Mouse (Mus musculus): ENCODE data around the gene Pigr.

The Pigr gene

DNA sequence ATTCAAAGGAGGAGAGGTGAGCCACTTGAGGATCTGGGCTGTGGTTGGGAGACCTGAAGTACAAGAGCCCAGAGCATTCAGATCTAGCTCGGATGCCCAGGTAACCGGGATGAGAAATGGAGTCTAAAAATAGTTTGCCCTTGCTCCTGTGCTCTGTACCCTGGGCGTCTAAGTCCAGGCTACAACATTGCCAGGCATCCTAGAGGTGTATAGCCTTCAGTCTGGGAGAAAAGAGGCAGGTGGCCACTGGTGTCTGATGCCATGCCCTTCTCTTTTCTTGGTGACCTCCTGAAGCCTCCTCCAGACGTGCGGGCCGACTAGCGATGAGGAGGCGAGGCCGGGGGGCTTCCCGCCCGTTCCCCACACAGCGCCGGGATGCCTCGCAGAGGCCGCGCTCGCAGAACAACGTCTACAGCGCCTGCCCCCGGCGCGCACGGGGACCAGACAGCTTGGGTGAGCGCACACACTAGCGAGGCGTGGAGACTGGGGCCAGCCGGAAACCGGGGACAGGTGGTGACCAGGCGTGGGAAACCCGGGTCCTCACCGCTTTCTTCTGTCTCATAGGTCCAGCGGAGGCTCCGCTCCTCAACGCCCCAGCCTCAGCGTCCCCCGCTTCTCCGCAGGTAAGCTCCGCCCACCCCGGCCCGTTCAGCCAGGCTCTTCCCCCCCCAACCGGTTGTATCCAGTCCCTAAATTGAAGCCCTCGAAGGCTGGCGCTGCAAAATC, 51.6 kb downstream of the Pigr start:
- DNase-seq (ENCODE audit: low read depth, low spot score): peak; percentile 33

DNA sequence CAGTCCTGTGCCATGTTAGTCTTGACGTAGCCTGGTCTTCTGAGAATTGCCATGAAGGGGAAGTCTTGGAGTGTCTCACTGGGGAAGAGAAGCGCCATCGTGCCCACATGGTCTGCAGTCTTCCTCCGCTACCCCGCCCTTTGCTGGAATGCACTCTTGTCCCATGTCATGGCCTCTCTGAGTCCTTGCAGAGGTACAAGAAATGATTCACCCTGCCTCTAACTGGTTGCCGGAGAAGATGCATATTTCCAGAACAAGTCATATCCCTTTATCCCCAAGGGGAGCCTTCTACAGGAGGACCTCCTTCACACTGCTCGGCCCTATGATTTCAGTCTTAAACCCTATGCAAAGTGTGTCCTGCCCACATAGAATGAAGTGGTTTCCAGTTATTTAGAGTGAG, 53.4 kb downstream of the Pigr start:
- DNase-seq (ENCODE audit: low read depth, low spot score): no peak

DNA sequence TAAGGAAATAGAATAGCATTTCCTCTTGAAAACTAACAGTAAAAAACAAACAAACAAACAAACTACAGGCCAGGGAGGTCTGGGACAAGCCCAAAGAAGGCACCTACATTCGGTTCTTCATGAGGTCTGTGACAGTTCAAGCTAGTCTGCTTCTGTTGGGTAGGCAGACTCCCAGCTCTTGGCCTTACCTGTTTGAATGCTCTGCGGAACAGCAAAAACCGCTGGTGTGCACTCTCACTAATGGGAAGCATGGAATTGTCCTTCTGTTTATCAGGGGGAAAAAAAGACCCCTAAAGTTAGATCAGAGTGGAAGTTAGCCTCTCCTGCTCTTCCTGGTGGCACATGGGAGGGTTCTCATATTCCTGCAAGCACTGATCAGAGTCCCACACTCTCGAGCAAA, 56.7 kb downstream of the Pigr start:
- DNase-seq (ENCODE audit: low read depth, low spot score): no peak

DNA sequence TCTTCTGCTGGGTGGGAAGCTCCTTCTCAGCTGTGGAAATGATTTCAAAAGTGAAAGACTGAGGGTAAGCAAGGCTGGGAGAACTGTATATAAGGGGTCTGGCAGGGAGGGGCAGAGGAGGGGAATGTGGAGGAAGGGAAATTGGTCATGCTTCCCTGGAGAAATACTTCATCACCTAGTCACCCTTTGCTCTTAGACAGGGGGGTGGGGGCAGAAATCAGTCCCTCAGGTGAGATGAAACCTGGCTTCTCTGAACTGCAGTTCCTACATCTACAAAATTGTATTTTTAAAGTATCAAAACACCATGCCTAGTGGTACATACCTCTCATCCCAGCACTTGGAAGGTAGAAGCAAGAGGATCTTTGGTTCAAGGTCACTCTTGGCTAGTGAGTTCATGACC, 60.9 kb downstream of the Pigr start, which contains the start of gene Il24:
TSS of gene Il24 (minus strand) at position 101 of the 400 bp plus-strand sequence.
- DNase-seq (ENCODE audit: low read depth, low spot score): no peak

DNA sequence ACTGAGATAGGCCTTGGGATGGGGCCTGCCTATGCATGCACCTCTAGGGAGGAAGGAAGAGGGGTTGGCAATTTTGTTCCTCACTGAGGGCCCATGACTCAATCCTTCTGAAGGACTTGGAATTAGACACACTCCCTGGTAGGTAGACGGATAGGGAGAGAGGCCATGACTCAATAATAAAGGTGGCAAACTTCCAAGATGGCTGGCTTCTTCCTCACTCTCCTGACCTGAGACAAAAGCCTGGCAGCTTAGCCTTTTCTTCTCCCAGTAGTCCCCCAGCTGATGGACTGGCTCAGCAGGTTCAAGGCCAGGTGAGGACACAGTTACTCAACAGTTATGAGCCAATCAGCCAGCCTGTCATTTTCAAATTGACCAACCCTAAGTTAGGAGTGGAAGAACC, 66.0 kb downstream of the Pigr start:
- no peak for DNase-seq (ENCODE audit: low read depth, low spot score)

DNA sequence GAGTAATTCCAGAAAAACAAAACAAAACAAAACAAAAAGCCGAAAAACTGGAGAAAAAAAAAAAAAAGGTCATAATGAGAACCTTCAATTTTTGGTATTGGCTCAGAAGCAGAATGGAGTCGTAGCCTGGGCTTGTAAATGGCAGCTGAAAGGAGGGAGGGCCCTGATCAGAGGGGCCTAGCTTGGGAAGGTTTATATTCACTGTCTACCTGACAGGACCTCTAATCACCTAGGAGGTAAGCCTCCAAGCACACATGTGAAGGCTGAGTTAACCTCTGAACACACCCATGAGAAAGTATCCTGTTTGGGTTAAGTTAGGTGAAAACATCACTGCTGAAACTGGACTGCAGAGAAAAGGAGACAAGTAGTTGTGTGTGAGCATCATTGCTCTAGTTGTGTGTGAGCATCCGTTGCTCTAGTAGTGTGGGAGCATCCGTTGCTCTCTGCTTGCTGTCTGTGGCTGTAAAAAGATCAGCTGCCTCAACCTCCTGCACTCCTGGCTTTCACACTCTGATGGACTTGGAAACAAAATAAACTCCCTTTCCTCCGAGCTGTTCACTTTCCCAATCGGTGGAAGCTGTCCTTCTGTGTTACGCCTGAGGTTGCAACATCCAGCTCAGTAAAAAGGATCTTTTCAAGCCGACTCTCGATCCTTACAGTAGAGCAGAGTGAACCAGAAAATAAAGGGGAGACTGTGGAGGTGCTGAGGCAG, 67.0 kb downstream of the Pigr start:
- no peak for DNase-seq (ENCODE audit: low read depth, low spot score)

DNA sequence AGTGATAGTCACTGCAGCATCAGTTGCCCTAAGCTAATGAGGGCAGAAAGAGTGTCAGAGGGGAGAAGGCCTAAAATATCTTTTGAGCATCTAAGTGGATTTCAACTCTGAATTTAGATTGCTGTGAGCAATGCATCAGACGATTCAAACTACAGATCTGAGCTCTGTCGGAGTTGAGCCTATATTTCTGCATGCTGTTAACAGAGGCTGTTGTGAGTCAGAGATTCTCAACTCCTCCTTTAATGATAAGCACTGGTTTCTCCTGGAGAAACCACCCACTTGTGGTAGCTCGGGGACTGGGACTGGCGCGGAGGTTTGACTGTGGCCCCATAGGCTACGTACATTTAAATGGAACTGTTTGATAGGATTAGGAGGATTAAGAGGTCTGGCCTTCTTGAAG, 68.0 kb downstream of the Pigr start:
- no peak for DNase-seq (ENCODE audit: low read depth, low spot score)

Measured in mesoderm, embryonic 11.5 days (tissue).